Mouse (Mus musculus): ENCODE data around the gene Nkx3-2.

DNA sequence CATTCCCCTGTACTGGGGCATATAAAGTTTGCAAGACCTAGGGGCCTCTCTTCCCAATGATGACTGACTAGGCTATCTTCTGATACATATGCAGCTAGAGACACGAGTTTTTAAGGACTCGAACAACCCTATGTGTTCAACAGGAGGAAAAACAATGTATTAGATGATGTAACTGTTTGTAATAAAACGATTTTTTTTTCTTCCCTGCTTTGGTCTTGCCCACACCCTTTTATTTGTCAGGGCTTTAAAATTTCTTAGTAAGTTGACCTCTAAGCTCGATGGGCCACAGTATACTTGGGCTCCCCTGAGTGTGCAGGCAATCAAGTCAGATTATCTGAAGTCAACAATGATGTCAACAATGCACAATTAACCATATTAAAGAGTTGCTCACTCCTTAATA is 7.9 kb downstream of the Nkx3-2 start:
- TF ChIP-seq CTCF (IDR thresholded peaks at IDR 0.05; ENCODE audit: insufficient read depth, low read length) (no peak), POLR2A (IDR thresholded peaks at IDR 0.05; ENCODE audit: borderline replicate concordance, extremely low read depth, low read depth, low read length) (no peak)
